7 mouse cellular contexts compared by ENCODE assay signal in genomic region chr3:127258466-127259075, GRCm38 (mm10).
DNase-seq lines count a peak whose midpoint lies in the region; ATAC-seq and TF ChIP-seq lines count a peak whose summit lies in the region.

No protein-coding gene starts in this region.

- H3K9ac ChIP-seq in embryonic facial prominence, embryonic 13.5 days, result 0 out of 2 replicates have a peak overlapping the region, but pooled peaks have one; percentile 32
- H3K9ac ChIP-seq in hindbrain, embryonic 11.5 days (ENCODE audit: low read depth, low read length), result no peak overlapping the region
- no peak overlapping the region for H3K9ac ChIP-seq in neural tube, embryonic 13.5 days

- no peaks in the 10 kb centered on the region for H3K27me3 ChIP-seq in embryonic facial prominence, embryonic 13.5 days
- H3K27me3 ChIP-seq in hindbrain, embryonic 11.5 days (ENCODE audit: control insufficient read depth, insufficient read depth, low read length), result no peaks in the 10 kb centered on the region
- H3K27me3 ChIP-seq in neural tube, embryonic 13.5 days, result no peaks in the 10 kb centered on the region

- 27% methylated on average over 15 of the region's 15 CpGs for WGBS in embryonic facial prominence, embryonic 13.5 days
- WGBS in hindbrain, embryonic 11.5 days, result 29% methylated on average over 15 of the region's 15 CpGs
- 38% methylated on average over 15 of the region's 15 CpGs for WGBS in neural tube, embryonic 13.5 days

- H3K4me1 ChIP-seq in embryonic facial prominence, embryonic 13.5 days, result peaks cover 5% of the 10 kb centered on the region; the same call in 1 of the 2 replicates
- H3K4me1 ChIP-seq in hindbrain, embryonic 11.5 days (replicated peaks; ENCODE audit: control insufficient read depth, insufficient read depth, low read length), result peaks cover 9% of the 10 kb centered on the region; the same call in 1 of the 2 replicates
- H3K4me1 ChIP-seq in neural tube, embryonic 13.5 days (replicated peaks), result peaks cover 32% of the 10 kb centered on the region

- peak overlapping the region; percentile 24; the same call in 1 of the 2 replicates for H3K4me3 ChIP-seq in left cerebral cortex, adult 2 months
- peak overlapping the region; percentile 19; the same call in 1 of the 2 replicates for H3K4me3 ChIP-seq in embryonic facial prominence, embryonic 13.5 days
- H3K4me3 ChIP-seq in hindbrain, embryonic 11.5 days (ENCODE audit: low read depth, low read length), result no peak overlapping the region
- H3K4me3 ChIP-seq in neural tube, embryonic 13.5 days, result no peak overlapping the region

- ATAC-seq in embryonic facial prominence, embryonic 13.5 days (ENCODE audit: insufficient number of reproducible peaks, insufficient read depth, low FRiP score, low TSS enrichment, low read depth), result no peak
- no peak for ATAC-seq in hindbrain, embryonic 11.5 days (ENCODE audit: low FRiP score)
- ATAC-seq in neural tube, embryonic 13.5 days (ENCODE audit: low read depth), result no peak

- intact Hi-C loops in left cerebral cortex, adult 2 months (cut with DNase I), result no loop called here
- intact Hi-C loops in left cerebral cortex, postnatal 10 days (cut with DNase I), result no loop called here

- H3K36me3 ChIP-seq in embryonic facial prominence, embryonic 13.5 days, result no peaks in the 10 kb centered on the region
- no peaks in the 10 kb centered on the region for H3K36me3 ChIP-seq in hindbrain, embryonic 11.5 days (ENCODE audit: control insufficient read depth, insufficient read depth, low read length)
- no peaks in the 10 kb centered on the region for H3K36me3 ChIP-seq in neural tube, embryonic 13.5 days

- TF ChIP-seq CTCF in left cerebral cortex, adult 2 months (IDR thresholded peaks at IDR 0.05), result no peak

- no peak overlapping the region for H3K27ac ChIP-seq in left cerebral cortex, adult 2 months
- no peak overlapping the region for H3K27ac ChIP-seq in embryonic facial prominence, embryonic 13.5 days
- no peak overlapping the region for H3K27ac ChIP-seq in hindbrain, embryonic 11.5 days (ENCODE audit: low read depth, low read length)
- no peak overlapping the region for H3K27ac ChIP-seq in neural tube, embryonic 13.5 days (replicated peaks)

- H3K4me2 ChIP-seq in embryonic facial prominence, embryonic 13.5 days, result peak overlapping the region; percentile 68
- H3K4me2 ChIP-seq in hindbrain, embryonic 11.5 days (replicated peaks; ENCODE audit: low read depth, low read length), result peak overlapping the region; percentile 19; the same call in 1 of the 2 replicates
- H3K4me2 ChIP-seq in neural tube, embryonic 13.5 days, result peak overlapping the region; percentile 63

- DNase-seq in left cerebral cortex, adult 2 months (ENCODE audit: extremely low spot score in 1 of 2, low spot score in 2 of 2), result no peak
- no peak for DNase-seq in left cerebral cortex, postnatal 10 days (ENCODE audit: extremely low spot score in 1 of 2, low spot score in 2 of 2)
- no peak for DNase-seq in hindbrain, embryonic 11.5 days (ENCODE audit: low spot score)
- no peak for DNase-seq in natural killer cell, adult 2 months (ENCODE audit: low spot score in 2 of 2)
- DNase-seq in layer of hippocampus, adult 9-11 months, result no peak

- H3K9me3 ChIP-seq in embryonic facial prominence, embryonic 13.5 days, result no peaks in the 10 kb centered on the region
- H3K9me3 ChIP-seq in hindbrain, embryonic 11.5 days (ENCODE audit: control insufficient read depth, low read length), result no peaks in the 10 kb centered on the region
- no peaks in the 10 kb centered on the region for H3K9me3 ChIP-seq in neural tube, embryonic 13.5 days

Comparison
In these comparisons a context has a peak if more than half of its experiments do, and no peak if none do; other contexts are left out.
1. H3K4me3 ChIP-seq: peak in left cerebral cortex, adult 2 months (single experiment) and embryonic facial prominence, embryonic 13.5 days (single experiment); none in hindbrain, embryonic 11.5 days (single experiment) and neural tube, embryonic 13.5 days (single experiment).
2. Peak in every context shown above with its lines, with median percentiles within 50 percentile points of each other: H3K4me2 ChIP-seq.